Mouse (Mus musculus) G1E (cell line): ENCODE results near the gene Pfdn4. TPM values are rescaled to one million over a fixed set of nuclear protein-coding genes. Genes with fewer than 3 reads are reported as not detected.

ENCODE experiments used
- ATAC-seq: 2 replicates; pipeline ENCODE4 v1.8.0; 2016; ENCODE audit warnings: mild to moderate bottlenecking; ENCODE audit not compliant: insufficient number of reproducible peaks, poor library complexity, low FRiP score, severe bottlenecking; ENCODE audit errors: extremely low read depth
- DNase-seq: peaks from one replicate; pipeline ENCODE4 v3.0.0; 2012; ENCODE audit warnings: low spot score
- H3K27me3 ChIP-seq: 2 replicates; pipeline ENCODE4 v1.6.1; 2012; ENCODE audit warnings: mild to moderate bottlenecking, low read length, inconsistent platforms; ENCODE audit not compliant: insufficient read depth
- H3K36me3 ChIP-seq: replicated peaks from 2 replicates; pipeline ENCODE3; 2012; ENCODE audit warnings: mild to moderate bottlenecking, inconsistent platforms
- H3K4me1 ChIP-seq: 2 replicates; pipeline ENCODE4 v1.6.1; 2012; ENCODE audit warnings: low read depth, low read length, inconsistent platforms, mixed read lengths; ENCODE audit not compliant: insufficient read depth
- H3K4me3 ChIP-seq: 2 replicates; pipeline ENCODE4 v1.5.1; 2012; ENCODE audit warnings: low read depth, mild to moderate bottlenecking, inconsistent platforms, low read length, moderate library complexity, mixed read lengths
- H3K9me3 ChIP-seq: replicated peaks from 2 replicates; pipeline ENCODE4 v1.6.1; 2012; ENCODE audit warnings: inconsistent platforms
- CTCF ChIP-seq: IDR thresholded peaks from 2 replicates; pipeline ENCODE4 v1.5.1; 2012; ENCODE audit warnings: low read depth, low read length, inconsistent platforms, mixed read lengths
- GATA1 ChIP-seq: IDR thresholded peaks from 2 replicates; pipeline ENCODE4 v1.6.1; 2012; ENCODE audit warnings: borderline replicate concordance, low read length, inconsistent platforms, mixed read lengths
- GATA2 ChIP-seq: IDR thresholded peaks from 2 replicates; pipeline ENCODE4 v1.6.1; 2012; ENCODE audit warnings: low read depth, low read length, inconsistent platforms, borderline replicate concordance
- POLR2AphosphoS5 ChIP-seq: IDR thresholded peaks from 2 replicates; pipeline ENCODE4 v1.6.1; 2012; ENCODE audit warnings: low read depth, low read length, inconsistent platforms; ENCODE audit not compliant: insufficient replicate concordance
- TAL1 ChIP-seq: conservative IDR thresholded peaks from 2 replicates; pipeline ENCODE4 v1.6.1; 2012; ENCODE audit warnings: low read depth, low read length, inconsistent platforms, mixed read lengths
- polyA plus RNA-seq: library from polyadenylated mRNA; stranded (reverse); fragments of >175 nt; gene quantifications from 2 replicates; pipeline ENCODE4 v1.2.3, GENCODE M21; 2012
- total RNA-seq, 2 experiments: library from RNA; stranded (forward) in 1 of 2; stranded (reverse) in 1 of 2; fragments of 200-1000 nt in 1 of 2; fragments of >200 nt in 1 of 2; fragmentation: Nextera tagmentation in 1 of 2; gene quantifications; 2 replicates each; pipeline ENCODE4 v1.2.3; 2014 to 2017

The Pfdn4 gene
- total and polyA plus RNA-seq, 3 experiments, result 7.5 to 87.9 (median 41.2) TPM

DNA sequence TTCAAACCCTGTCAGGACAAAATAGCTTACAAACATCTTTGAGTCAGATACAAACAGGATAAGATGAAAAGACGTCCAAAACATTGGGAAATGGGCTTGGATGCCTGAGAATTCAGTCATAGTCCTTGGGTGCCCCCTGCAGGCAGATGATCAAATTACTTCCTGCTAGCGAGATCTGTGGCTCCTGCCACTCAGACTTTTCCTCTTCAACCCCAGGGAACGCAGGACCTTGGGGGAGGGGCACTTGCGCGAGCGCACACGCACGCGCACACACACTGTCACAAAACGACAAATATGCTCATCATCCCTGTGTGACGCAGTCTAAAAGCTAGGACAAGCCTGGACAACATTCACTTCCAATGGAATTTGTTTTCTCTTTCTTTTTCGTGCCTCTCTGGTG, 12.6 kb downstream of the Pfdn4 start:
- Histone ChIP-seq H3K36me3 (peaks cover 13% of the 10 kb centered on the region), H3K9me3 (no peaks in the 10 kb centered on the region), H3K4me3 (peak overlapping the region; percentile 57; the same call in 1 of the 2 replicates), H3K27me3 (no peaks in the 10 kb centered on the region), H3K4me1 (peaks cover 39% of the 10 kb centered on the region)
- TF ChIP-seq CTCF, result peak; percentile 65
- no peak for TF ChIP-seq POLR2AphosphoS5
- ATAC-seq (peak; percentile 51), DNase-seq (peak; percentile 71)

DNA sequence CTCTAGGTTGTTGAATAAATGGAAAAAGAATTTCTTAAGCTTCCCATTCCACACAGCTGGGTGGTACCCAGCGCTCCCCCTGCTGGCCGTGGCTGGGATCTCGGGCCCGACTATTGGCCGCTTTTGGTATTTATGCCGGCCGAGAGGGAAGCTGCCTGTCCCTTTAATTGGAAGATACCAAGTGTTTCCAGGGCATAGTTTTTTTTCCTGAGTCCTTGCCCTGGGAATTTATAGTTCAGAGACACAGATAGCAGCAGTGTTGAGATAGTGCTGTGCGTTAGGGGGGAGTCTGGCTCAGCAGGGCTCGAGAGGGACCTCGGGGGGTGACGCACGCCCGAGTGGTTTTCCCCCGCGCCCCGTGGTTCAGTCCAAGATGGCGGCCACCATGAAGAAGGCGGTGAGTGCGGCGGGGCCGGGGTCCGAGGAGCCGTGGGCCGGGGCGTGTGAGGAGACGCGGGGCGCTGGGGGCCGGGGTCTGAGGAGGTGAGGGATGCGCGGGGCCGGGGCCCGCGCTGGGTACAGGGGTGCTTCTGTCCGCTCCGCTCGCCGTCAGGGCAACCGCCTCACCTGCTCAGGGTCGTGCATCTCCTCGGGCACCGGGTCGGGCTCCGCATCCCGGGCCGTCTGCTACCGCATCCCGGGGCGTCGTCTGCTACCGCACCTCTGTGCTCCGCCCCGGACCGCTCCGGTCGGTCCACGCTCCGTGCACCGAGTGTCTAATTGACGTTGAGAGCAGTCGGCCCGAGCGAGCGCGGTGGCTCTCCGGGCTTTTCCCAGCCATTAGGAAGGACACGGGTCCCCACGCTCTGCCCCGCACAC, 15.1 kb downstream of the Pfdn4 start:
- Histone ChIP-seq H3K27me3 (no peaks in the 10 kb centered on the region), H3K4me1 (peaks cover 40% of the 10 kb centered on the region), H3K36me3 (peaks cover 38% of the 10 kb centered on the region), H3K4me3 (peak overlapping the region; percentile 97), H3K9me3 (no peaks in the 10 kb centered on the region)
- DNase-seq (peak; percentile 85), ATAC-seq (peak; percentile 71)
- TF ChIP-seq CTCF (peak; percentile 81), GATA2 (no peak)

DNA sequence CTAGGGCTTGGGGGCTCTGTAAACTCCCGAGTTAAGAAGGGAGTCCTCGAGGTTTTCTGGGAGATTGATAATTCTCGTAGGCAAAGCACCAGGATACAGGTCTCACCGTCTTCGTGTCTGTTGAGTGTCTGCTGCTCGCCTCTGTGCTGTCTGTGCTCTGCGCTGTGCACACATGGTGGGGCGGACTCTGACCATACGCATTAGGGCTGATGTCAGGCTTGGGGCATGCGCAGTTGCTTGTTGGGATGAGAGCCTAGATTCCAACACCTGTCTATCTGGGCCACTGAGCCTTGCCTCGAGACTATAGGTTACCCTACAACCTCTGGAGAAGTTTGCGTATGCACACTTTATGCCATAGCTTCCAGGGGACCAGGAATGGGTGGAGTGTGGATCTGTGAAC, 17.5 kb downstream of the Pfdn4 start:
- ATAC-seq (no peak), DNase-seq (no peak)
- no peak for TF ChIP-seq GATA1
- TF ChIP-seq POLR2AphosphoS5, result no peak
- no peak for TF ChIP-seq TAL1
- no peak for TF ChIP-seq GATA2
- TF ChIP-seq CTCF, result no peak
- Histone ChIP-seq H3K27me3 (no peaks in the 10 kb centered on the region), H3K4me1 (peaks cover 31% of the 10 kb centered on the region), H3K36me3 (peaks cover 62% of the 10 kb centered on the region), H3K9me3 (no peaks in the 10 kb centered on the region), H3K4me3 (no peak overlapping the region)

DNA sequence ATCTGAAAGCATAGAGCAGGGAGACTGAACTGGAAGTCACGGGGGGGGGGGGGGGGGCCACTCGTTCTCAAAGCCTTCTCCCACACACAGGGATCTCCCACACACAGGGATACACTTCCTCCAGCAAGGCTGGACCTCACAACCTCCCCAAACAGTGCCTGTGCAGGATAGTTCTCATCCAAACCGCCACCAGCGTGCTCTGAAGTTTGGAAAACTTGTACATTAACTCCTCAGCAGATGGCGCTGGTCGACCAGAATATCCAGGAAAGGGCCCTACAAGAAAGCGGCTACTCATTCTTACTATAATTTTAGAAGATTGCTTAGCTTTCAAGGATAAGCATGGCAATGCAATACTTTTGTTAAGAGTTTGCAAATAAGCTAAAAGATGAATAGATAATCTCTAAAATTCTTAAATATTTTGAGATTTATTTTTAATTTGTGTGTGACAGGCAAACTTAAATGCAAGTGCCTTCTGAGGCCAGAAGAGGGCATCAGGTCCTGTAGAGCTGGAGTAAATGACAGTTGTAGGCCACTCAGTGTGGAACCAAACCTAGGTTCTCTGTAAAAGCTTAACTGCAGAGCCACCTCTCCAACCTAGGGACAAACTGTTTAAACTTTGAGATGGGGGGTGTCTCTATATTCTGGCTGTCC, 24.2 kb downstream of the Pfdn4 start:
- Histone ChIP-seq H3K27me3 (no peaks in the 10 kb centered on the region), H3K9me3 (peaks cover 8% of the 10 kb centered on the region; the same call in 1 of the 2 replicates), H3K4me1 (peaks cover 2% of the 10 kb centered on the region; the same call in 1 of the 2 replicates), H3K36me3 (peaks cover 46% of the 10 kb centered on the region), H3K4me3 (no peak overlapping the region)
- TF ChIP-seq TAL1 (no peak), CTCF (no peak), POLR2AphosphoS5 (no peak), GATA1 (no peak), GATA2 (no peak)
- DNase-seq (peak; percentile 52), ATAC-seq (peak; percentile 68)

DNA sequence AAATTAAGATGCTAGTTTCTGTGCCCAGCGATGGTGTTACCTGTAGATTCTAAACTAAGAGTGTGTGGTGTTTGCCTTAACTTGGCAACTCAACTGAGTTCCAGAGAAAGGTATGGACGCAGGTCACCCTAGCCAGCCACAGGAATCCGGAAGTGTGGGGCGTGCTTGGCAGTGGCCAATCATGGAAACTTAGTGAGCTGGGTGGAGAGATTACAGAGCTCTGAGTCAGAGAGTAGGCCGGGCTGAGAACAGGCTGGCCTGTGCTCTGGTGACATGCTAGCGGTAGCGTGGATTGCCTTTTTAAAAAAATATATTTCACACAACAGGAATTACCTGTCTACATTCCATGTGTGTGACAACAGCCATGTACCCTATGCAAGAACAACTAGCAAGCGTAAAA, 30.3 kb downstream of the Pfdn4 start:
- no peaks in the 10 kb centered on the region for H3K27me3 ChIP-seq
- DNase-seq, result no peak
- peaks cover 34% of the 10 kb centered on the region for H3K9me3 ChIP-seq
- no peak overlapping the region for H3K4me3 ChIP-seq
- TF ChIP-seq POLR2AphosphoS5, result no peak
- TF ChIP-seq CTCF, result no peak
- no peak for TF ChIP-seq GATA1
- TF ChIP-seq GATA2, result no peak
- TF ChIP-seq TAL1, result no peak
- H3K36me3 ChIP-seq, result no peaks in the 10 kb centered on the region
- no peaks in the 10 kb centered on the region; the same call in 1 of the 2 replicates for H3K4me1 ChIP-seq
- no peak for ATAC-seq

DNA sequence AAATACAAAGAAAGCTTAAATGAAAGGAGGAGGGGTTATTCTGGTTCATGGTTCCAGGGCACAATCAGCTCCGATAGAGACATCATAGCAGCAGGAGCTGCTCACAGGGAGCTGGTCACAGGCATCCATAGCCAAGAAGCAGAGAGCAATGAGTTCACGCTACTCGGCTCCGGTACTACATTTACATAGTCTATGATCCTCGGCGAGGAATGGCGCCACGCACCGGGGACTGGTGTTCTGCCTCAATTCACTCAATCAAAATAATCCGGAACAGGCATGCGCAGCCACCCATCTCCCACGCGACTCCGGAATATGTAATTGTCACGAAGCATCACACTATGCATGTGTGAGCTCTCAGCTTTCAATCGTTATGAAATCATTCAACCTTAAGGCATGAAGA, 31.8 kb downstream of the Pfdn4 start:
- H3K27me3 ChIP-seq, result no peaks in the 10 kb centered on the region
- no peak overlapping the region for H3K4me3 ChIP-seq
- peaks cover 43% of the 10 kb centered on the region for H3K9me3 ChIP-seq
- TF ChIP-seq POLR2AphosphoS5 (no peak), GATA2 (no peak), CTCF (no peak), TAL1 (no peak), GATA1 (no peak)
- no peak for ATAC-seq
- no peaks in the 10 kb centered on the region; the same call in 1 of the 2 replicates for H3K4me1 ChIP-seq
- H3K36me3 ChIP-seq, result no peaks in the 10 kb centered on the region
- no peak for DNase-seq
